Mouse (Mus musculus): ENCODE results near the gene Mgat5b. TPM values are rescaled to one million over a fixed set of nuclear protein-coding genes. Genes with fewer than 3 reads are reported as not detected.

The Mgat5b gene
- polyA plus RNA-seq, 1 experiment: not detected

DNA sequence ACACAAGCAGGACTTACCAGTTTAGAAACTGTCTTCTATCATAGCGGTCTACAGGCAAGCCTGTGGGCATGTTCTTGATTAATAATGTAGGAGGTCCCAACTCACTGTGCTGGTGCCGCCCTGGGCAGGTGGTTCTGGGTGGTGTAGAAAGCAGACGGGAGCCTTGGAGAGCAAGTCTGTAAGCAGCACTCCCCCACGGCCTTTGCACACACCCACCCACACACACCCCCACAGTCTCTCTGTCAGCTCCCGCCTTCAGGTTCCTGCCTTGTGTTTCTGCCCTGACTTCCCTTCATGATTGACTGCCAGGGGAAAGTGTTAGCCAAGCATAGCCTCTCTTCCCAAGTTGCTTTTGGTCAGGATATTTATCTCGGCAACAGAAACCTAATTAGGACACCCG is 1.3 kb upstream of the Mgat5b start:
- no peak for TF ChIP-seq POLR2A (IDR thresholded peaks at IDR 0.05; ENCODE audit: low read depth, low read length)
- WGBS: 40% methylated on average over 7 of the region's 7 CpGs
- Histone ChIP-seq H3K27ac (ENCODE audit: insufficient read depth, low read length) (no peak overlapping the region), H3K4me3 (ENCODE audit: extremely low read depth, insufficient read depth, insufficient read length) (no peak overlapping the region), H3K27me3 (ENCODE audit: control insufficient read depth, insufficient read depth, low read length) (peaks cover 17% of the 10 kb centered on the region), H3K4me1 (ENCODE audit: control insufficient read depth, insufficient read depth, insufficient read length) (peaks cover 9% of the 10 kb centered on the region; the same call in 1 of the 2 replicates), H3K36me3 (ENCODE audit: control insufficient read depth, insufficient read depth, low read length) (no peaks in the 10 kb centered on the region)
- DNase-seq (ENCODE audit: low read depth in 1 of 2, low spot score in 2 of 2): no peak

DNA sequence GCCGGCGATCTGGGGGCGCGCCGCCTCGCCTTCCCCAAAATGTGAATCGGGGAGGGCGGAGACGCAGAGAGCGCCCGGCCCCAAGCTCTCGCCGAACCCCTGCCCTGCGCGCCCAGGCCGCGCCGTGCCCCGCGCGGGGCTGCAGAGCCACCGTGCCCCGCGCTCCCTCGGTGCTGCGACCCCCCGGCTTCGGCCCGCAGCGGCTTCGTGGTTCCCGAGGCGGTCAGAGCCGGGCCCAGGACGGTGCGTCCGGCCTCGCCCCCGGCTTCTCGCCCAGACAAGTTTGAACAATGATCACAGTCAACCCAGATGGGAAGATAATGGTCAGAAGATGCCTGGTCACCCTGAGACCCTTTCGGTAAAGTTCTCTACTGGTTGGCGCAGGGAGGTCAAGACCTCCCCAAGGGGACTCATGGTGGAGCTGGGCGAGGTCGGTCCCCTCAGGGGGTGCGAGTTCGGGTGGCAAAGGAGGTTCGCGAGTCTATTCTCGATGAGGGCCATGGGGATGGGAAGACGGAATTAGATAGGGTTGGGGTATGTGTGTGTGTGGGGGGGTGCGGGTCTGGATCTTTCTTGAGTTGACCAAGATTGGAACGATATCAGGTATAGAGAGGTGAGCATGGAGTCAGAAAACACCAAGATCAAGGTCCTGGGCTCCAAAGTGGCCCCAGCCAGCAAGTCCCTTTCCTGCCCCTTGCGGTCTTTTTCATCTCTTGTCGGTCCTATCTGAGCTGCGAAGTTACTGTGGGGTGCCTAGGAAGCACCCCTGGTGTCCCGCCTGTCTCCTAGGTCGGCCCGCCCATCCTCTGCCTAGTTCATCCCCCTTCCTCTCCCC is 740 bp downstream of the Mgat5b start:
- peak overlapping the region; percentile 41; the same call in 1 of the 2 replicates for H3K4me3 ChIP-seq (ENCODE audit: extremely low read depth, insufficient read depth, insufficient read length)
- no peak overlapping the region for H3K27ac ChIP-seq (ENCODE audit: insufficient read depth, low read length)
- TF ChIP-seq POLR2A (IDR thresholded peaks at IDR 0.05; ENCODE audit: low read depth, low read length): no peak
- TF ChIP-seq CTCF (IDR thresholded peaks at IDR 0.05; ENCODE audit: extremely low read depth, insufficient read depth, insufficient read length, insufficient replicate concordance): no peak
- DNase-seq (ENCODE audit: low read depth in 1 of 2, low spot score in 2 of 2): no peak
- peaks cover 17% of the 10 kb centered on the region for H3K27me3 ChIP-seq (ENCODE audit: control insufficient read depth, insufficient read depth, low read length)
- H3K36me3 ChIP-seq (ENCODE audit: control insufficient read depth, insufficient read depth, low read length): no peaks in the 10 kb centered on the region
- H3K4me1 ChIP-seq (ENCODE audit: control insufficient read depth, insufficient read depth, insufficient read length): peaks cover 9% of the 10 kb centered on the region; the same call in 1 of the 2 replicates
- WGBS: 7% methylated on average over 58 of the region's 58 CpGs

DNA sequence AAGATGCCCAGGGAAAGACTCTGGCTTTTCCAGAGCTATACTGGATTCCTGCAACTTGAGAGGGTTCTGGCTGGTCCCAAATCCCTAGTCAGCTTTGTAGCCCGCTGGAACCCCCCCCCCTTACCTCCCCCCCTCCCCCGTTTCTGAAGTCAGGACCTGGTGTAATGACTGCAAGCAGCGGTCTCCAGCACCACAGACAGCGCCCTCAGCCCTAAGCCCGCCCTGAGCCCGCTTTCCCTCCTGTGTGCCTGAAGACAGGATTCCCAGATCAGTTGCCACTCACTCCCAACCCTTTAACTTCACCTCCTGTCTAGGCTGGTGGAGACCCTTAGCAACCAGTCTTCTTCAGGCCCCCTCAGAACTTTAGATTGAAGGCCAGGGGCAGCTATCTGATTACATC is 2.1 kb downstream of the Mgat5b start:
- no peak for DNase-seq (ENCODE audit: low read depth in 1 of 2, low spot score in 2 of 2)
- Histone ChIP-seq H3K4me1 (ENCODE audit: control insufficient read depth, insufficient read depth, insufficient read length) (peaks cover 9% of the 10 kb centered on the region; the same call in 1 of the 2 replicates), H3K27ac (ENCODE audit: insufficient read depth, low read length) (no peak overlapping the region), H3K27me3 (ENCODE audit: control insufficient read depth, insufficient read depth, low read length) (peaks cover 17% of the 10 kb centered on the region), H3K36me3 (ENCODE audit: control insufficient read depth, insufficient read depth, low read length) (no peaks in the 10 kb centered on the region), H3K4me3 (ENCODE audit: extremely low read depth, insufficient read depth, insufficient read length) (no peak overlapping the region)
- TF ChIP-seq CTCF (IDR thresholded peaks at IDR 0.05; ENCODE audit: extremely low read depth, insufficient read depth, insufficient read length, insufficient replicate concordance) (no peak), POLR2A (IDR thresholded peaks at IDR 0.05; ENCODE audit: low read depth, low read length) (no peak)
- WGBS: 6% methylated on average over 6 of the region's 6 CpGs

DNA sequence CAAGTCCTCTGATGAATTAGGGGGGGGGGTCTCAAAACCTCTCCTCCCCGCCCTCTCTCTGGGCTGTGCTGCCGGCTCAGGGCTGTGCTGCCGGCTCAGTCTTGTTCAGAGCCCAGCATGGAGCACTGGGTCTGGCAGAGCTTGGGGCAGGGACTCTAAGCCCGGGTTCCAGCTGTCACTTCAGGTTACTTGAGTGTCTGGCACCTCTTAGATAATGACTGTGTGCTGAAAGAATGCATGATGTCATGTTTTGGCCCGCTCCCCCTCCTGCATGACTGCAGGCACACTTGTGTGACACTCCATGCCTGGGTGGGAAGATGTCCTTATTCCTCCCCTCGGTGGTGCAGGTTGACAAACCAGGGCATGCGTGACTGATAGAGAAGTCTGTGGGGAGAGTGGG is 3.4 kb downstream of the Mgat5b start:
- DNase-seq (ENCODE audit: low read depth in 1 of 2, low spot score in 2 of 2): no peak
- Histone ChIP-seq H3K4me3 (ENCODE audit: extremely low read depth, insufficient read depth, insufficient read length) (no peak overlapping the region), H3K27ac (ENCODE audit: insufficient read depth, low read length) (no peak overlapping the region), H3K4me1 (ENCODE audit: control insufficient read depth, insufficient read depth, insufficient read length) (peaks cover 9% of the 10 kb centered on the region; the same call in 1 of the 2 replicates), H3K27me3 (ENCODE audit: control insufficient read depth, insufficient read depth, low read length) (peaks cover 17% of the 10 kb centered on the region), H3K36me3 (ENCODE audit: control insufficient read depth, insufficient read depth, low read length) (no peaks in the 10 kb centered on the region)
- no peak for TF ChIP-seq POLR2A (IDR thresholded peaks at IDR 0.05; ENCODE audit: low read depth, low read length)
- no peak for TF ChIP-seq CTCF (IDR thresholded peaks at IDR 0.05; ENCODE audit: extremely low read depth, insufficient read depth, insufficient read length, insufficient replicate concordance)
- 53% methylated on average over 7 of the region's 7 CpGs for WGBS

DNA sequence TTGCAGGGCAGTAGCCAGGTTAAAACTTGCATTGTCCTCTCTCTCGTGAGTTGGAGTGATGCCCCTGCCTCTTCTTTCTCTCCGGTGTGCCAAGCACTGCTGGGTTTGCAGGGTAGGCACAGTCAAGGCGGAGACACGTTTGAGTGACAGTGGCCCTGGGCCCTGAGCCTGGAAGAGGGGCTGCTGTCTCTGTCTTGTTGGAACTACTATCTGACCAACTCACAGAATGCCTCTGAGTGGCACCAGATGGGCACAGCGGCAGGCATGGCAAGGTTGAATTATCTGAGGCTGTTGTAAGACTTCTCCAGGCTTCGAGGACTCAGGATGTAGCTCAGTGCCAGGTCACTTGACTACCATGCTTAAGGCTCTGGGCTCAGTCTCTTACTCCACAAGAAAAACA is 9.4 kb downstream of the Mgat5b start:
- 81% methylated on average over 6 of the region's 6 CpGs for WGBS
- Histone ChIP-seq H3K27ac (ENCODE audit: insufficient read depth, low read length) (no peak overlapping the region), H3K36me3 (ENCODE audit: control insufficient read depth, insufficient read depth, low read length) (no peaks in the 10 kb centered on the region), H3K4me1 (ENCODE audit: control insufficient read depth, insufficient read depth, insufficient read length) (no peaks in the 10 kb centered on the region), H3K27me3 (ENCODE audit: control insufficient read depth, insufficient read depth, low read length) (no peaks in the 10 kb centered on the region), H3K4me3 (ENCODE audit: extremely low read depth, insufficient read depth, insufficient read length) (no peak overlapping the region)
- TF ChIP-seq CTCF (IDR thresholded peaks at IDR 0.05; ENCODE audit: extremely low read depth, insufficient read depth, insufficient read length, insufficient replicate concordance) (no peak), POLR2A (IDR thresholded peaks at IDR 0.05; ENCODE audit: low read depth, low read length) (no peak)
- no peak for DNase-seq (ENCODE audit: low read depth in 1 of 2, low spot score in 2 of 2)

DNA sequence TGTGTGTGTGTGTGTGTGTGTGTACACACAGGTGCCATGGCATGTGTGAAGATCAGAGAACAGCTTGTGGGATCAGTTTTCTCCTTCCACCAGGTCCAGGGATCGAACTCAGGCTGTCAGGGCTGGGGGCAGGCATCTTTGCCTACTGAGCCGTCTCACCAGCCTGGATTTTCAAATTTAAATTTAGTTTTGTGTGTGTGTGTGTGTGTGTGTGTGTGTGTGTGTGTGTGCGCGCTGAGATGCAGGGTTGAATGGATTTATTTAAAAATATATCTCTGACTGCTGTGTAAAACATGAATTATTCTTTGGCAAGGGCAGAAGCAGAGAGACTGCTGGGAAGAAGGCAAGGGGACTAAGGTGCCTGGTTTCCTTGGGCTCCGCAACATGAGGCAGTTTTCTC is 16.2 kb downstream of the Mgat5b start:
- no peaks in the 10 kb centered on the region for H3K27me3 ChIP-seq (ENCODE audit: control insufficient read depth, insufficient read depth, low read length)
- no peaks in the 10 kb centered on the region for H3K4me1 ChIP-seq (ENCODE audit: control insufficient read depth, insufficient read depth, insufficient read length)
- no peak for DNase-seq (ENCODE audit: low read depth in 1 of 2, low spot score in 2 of 2)
- H3K36me3 ChIP-seq (ENCODE audit: control insufficient read depth, insufficient read depth, low read length): no peaks in the 10 kb centered on the region
- WGBS: 83% methylated on average over 5 of the region's 5 CpGs
- no peak overlapping the region for H3K27ac ChIP-seq (ENCODE audit: insufficient read depth, low read length)
- no peak overlapping the region for H3K4me3 ChIP-seq (ENCODE audit: extremely low read depth, insufficient read depth, insufficient read length)
- TF ChIP-seq CTCF (IDR thresholded peaks at IDR 0.05; ENCODE audit: extremely low read depth, insufficient read depth, insufficient read length, insufficient replicate concordance): no peak
- TF ChIP-seq POLR2A (IDR thresholded peaks at IDR 0.05; ENCODE audit: low read depth, low read length): no peak

DNA sequence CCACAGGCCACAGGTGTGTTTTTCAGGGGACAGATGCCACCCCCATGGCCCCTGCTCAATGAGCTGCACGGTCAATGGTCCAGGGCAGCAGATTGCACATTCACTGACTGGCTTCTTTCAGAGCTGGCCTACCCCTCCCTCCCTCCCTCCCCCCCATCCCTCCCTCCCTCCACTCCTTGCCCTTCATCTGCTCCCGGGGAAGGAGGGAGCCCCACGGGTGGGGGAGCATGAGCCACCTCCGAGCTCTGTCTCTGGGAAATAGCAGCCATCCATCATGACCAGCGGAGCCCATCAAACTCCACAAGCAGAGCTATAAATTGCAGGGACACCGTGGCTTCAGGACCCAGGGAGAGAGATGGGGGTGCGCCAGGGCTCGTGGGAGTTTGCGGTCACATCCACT is 16.7 kb downstream of the Mgat5b start:
- H3K4me3 ChIP-seq (ENCODE audit: extremely low read depth, insufficient read depth, insufficient read length): no peak overlapping the region
- no peaks in the 10 kb centered on the region; the same call in 1 of the 2 replicates for H3K27me3 ChIP-seq (ENCODE audit: control insufficient read depth, insufficient read depth, low read length)
- no peak for DNase-seq (ENCODE audit: low read depth in 1 of 2, low spot score in 2 of 2)
- TF ChIP-seq CTCF (IDR thresholded peaks at IDR 0.05; ENCODE audit: extremely low read depth, insufficient read depth, insufficient read length, insufficient replicate concordance) (no peak), POLR2A (IDR thresholded peaks at IDR 0.05; ENCODE audit: low read depth, low read length) (no peak)
- 68% methylated on average over 9 of the region's 9 CpGs for WGBS
- H3K27ac ChIP-seq (ENCODE audit: insufficient read depth, low read length): no peak overlapping the region
- no peaks in the 10 kb centered on the region for H3K36me3 ChIP-seq (ENCODE audit: control insufficient read depth, insufficient read depth, low read length)
- no peaks in the 10 kb centered on the region for H3K4me1 ChIP-seq (ENCODE audit: control insufficient read depth, insufficient read depth, insufficient read length)
